Mouse (Mus musculus) ES-E14 (cell line): Measurements from ENCODE around the gene Rbbp5. TPM values are rescaled to one million over a fixed set of nuclear protein-coding genes. Genes with fewer than 3 reads are reported as not detected.

Source experiments
- DNase-seq: peaks from one replicate; pipeline ENCODE4 v3.0.0-alpha.2; 2013; ENCODE audit warnings: low read depth, low spot score
- H3K27ac ChIP-seq: 2 replicates; pipeline ENCODE4 v1.5.1; 2012; ENCODE audit warnings: low read depth, mild to moderate bottlenecking, low read length, moderate library complexity, mixed read lengths; ENCODE audit not compliant: poor library complexity, insufficient read depth, severe bottlenecking
- H3K36me3 ChIP-seq: 2 replicates; pipeline ENCODE4 v1.6.1; 2012; ENCODE audit warnings: mild to moderate bottlenecking, low read length, moderate library complexity, mixed read lengths; ENCODE audit not compliant: control insufficient read depth, poor library complexity, insufficient read depth, severe bottlenecking
- H3K4me1 ChIP-seq, 2 experiments: fragments of 150-350 bp in 1 of 2; sonication (generic) in 1 of 2; 2 replicates each; pipeline ENCODE4 v1.6.1; 2012; ENCODE audit warnings: low read length in 2 of 2, mild to moderate bottlenecking in 1 of 2, mixed read lengths in 1 of 2; ENCODE audit not compliant: control insufficient read depth in 2 of 2, insufficient read depth in 2 of 2, poor library complexity in 1 of 2
- H3K4me3 ChIP-seq, 2 experiments: fragments of 150-350 bp in 1 of 2; sonication (generic) in 1 of 2; 2 replicates each; pipeline ENCODE4 v1.5.1; 2012; ENCODE audit warnings: low read length in 2 of 2, low read depth in 1 of 2, mild to moderate bottlenecking in 1 of 2, mixed read lengths in 1 of 2; ENCODE audit not compliant: insufficient read depth in 1 of 2, poor library complexity in 1 of 2, severe bottlenecking in 1 of 2
- H3K9ac ChIP-seq: 2 replicates; pipeline ENCODE4 v1.6.1; 2012; ENCODE audit warnings: low read depth, mild to moderate bottlenecking, low read length, mixed read lengths; ENCODE audit not compliant: poor library complexity, insufficient read depth, severe bottlenecking
- H3K9me3 ChIP-seq: fragments of 150-350 bp; sonication (generic); 2 replicates; pipeline ENCODE4 v1.6.1; 2012; ENCODE audit warnings: low read depth, mild to moderate bottlenecking, low read length; ENCODE audit not compliant: control insufficient read depth, insufficient read depth
- CHD2 ChIP-seq: IDR thresholded peaks from 2 replicates; pipeline ENCODE4 v1.6.1; 2014; ENCODE audit warnings: mild to moderate bottlenecking, low read depth, low read length, inconsistent platforms
- HCFC1 ChIP-seq: IDR thresholded peaks from 2 replicates; pipeline ENCODE4 v1.6.1; 2012; ENCODE audit warnings: low read length, inconsistent platforms, borderline replicate concordance; ENCODE audit not compliant: insufficient read depth
- MAFK ChIP-seq: IDR thresholded peaks from 2 replicates; pipeline ENCODE4 v1.6.1; 2014; ENCODE audit warnings: mild to moderate bottlenecking, low read depth, low read length, inconsistent platforms; ENCODE audit not compliant: insufficient read depth
- ZC3H11A ChIP-seq: IDR thresholded peaks from 2 replicates; pipeline ENCODE4 v1.6.1; 2012; ENCODE audit warnings: low read depth, mild to moderate bottlenecking, inconsistent platforms, low read length, borderline replicate concordance
- ZNF384 ChIP-seq: IDR thresholded peaks from 2 replicates; pipeline ENCODE4 v1.6.1; 2012; ENCODE audit warnings: low read depth, low read length, inconsistent platforms
- in situ Hi-C, 2 experiments: fragments of 600-800 bp; cut with MboI; formaldehyde crosslinking; loops; one replicate each; pipeline ENCODE4 v1.15.1; 2025; ENCODE audit warnings: low sequenced_read_pairs in 2 of 2, inconsistent platforms in 1 of 2; ENCODE audit not compliant: unreplicated experiment in 2 of 2
- total RNA-seq: library from RNA; depleted of rRNA; stranded (reverse); fragments of 300-350 nt; gene quantifications from 2 replicates; pipeline ENCODE4 v1.2.3, GENCODE M21; 2012

Gene Rbbp5
- total RNA-seq, 1 experiment = 45.0 TPM

DNA sequence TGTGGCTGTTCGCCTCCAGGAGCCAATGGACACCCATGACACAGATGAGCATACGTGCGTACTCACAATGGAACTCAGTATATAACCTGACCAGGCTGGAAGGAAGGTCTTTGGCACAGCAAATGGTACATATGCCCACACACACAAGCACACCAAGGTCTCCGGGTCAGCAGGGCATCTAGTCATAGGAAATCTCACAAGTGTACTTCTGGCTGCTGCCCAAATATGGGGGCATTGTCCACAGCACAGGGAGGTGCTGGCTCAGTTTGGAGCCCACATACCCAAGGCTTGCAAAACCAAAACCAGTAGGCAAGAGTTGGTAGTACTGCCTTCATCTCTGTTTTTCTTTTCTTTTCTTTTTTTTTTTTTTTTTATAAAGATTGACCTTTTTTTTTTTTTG is 58.4 kb downstream of the Rbbp5 start:
- no peak for DNase-seq
- no peaks in the 10 kb centered on the region for H3K9me3 ChIP-seq
- H3K27ac ChIP-seq = no peak overlapping the region
- no peaks in the 10 kb centered on the region for H3K36me3 ChIP-seq
- no peak overlapping the region for H3K4me3 ChIP-seq
- in situ Hi-C loops = no loop called here
- H3K9ac ChIP-seq = no peak overlapping the region
- no peak for TF ChIP-seq CHD2
- TF ChIP-seq MAFK = no peak
- TF ChIP-seq HCFC1 = no peak
- no peak for TF ChIP-seq ZC3H11A
- no peak for TF ChIP-seq ZNF384
- H3K4me1 ChIP-seq = peaks cover under 1 to 18% of the 10 kb centered on the region in 2 experiments; a peak in 3 of 4 replicates

DNA sequence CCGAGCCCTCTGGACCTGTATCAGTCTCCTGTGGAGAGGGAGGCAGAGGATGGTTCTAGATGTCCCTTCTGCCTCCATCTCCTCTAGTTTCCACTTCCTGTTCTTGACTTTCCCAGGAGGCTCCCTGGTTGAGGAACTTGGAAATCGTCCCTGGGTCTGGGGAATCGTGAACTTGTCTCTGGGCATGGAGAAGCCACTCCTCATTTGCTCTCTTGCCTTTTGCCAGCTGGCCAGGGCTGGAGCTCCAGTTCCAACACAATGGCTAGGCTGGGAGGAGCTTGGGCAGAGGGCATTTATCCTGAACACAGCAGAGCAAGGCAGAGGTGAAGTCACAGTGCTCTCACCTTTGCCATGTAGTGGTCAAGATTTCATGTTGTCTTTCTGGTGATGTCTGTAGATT is 59.3 kb downstream of the Rbbp5 start:
- in situ Hi-C loops = no loop called here
- H3K27ac ChIP-seq = no peak overlapping the region
- no peak overlapping the region for H3K4me3 ChIP-seq
- H3K4me1 ChIP-seq = peaks cover 3 to 16% of the 10 kb centered on the region in 2 experiments; a peak in 3 of 4 replicates
- no peaks in the 10 kb centered on the region for H3K9me3 ChIP-seq
- H3K36me3 ChIP-seq = no peaks in the 10 kb centered on the region
- no peak for DNase-seq
- no peak for TF ChIP-seq ZC3H11A
- TF ChIP-seq HCFC1 = no peak
- no peak for TF ChIP-seq ZNF384
- no peak for TF ChIP-seq MAFK
- no peak for TF ChIP-seq CHD2
- no peak overlapping the region for H3K9ac ChIP-seq

DNA sequence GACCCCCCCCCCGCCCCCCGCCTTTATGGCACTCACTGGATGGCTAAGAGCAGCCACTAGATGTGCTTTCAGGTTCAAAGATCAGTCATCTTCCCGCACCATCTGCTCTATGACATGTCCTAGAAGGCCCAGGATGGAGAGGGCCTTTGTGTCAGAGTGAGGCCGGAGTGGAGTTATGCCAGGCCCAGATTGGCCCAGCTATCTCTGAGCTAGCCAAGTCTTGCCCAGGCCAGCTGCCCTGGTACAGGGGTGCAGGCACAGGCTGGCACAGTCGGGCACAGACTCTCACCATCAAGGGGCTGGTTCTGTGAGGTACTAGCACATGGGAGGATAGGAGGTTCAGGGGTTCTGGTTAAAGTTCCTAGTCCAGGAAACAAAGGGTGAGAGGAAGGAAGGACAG is 60.6 kb downstream of the Rbbp5 start:
- no peak for DNase-seq
- Histone ChIP-seq H3K9me3 (no peaks in the 10 kb centered on the region), H3K4me3 (no peak overlapping the region), H3K4me1 (peaks cover 3 to 26% of the 10 kb centered on the region in 2 experiments; a peak in 3 of 4 replicates), H3K27ac (no peak overlapping the region), H3K36me3 (no peaks in the 10 kb centered on the region), H3K9ac (no peak overlapping the region)
- no peak for TF ChIP-seq ZNF384
- TF ChIP-seq HCFC1 = no peak
- no peak for TF ChIP-seq CHD2
- no peak for TF ChIP-seq MAFK
- TF ChIP-seq ZC3H11A = no peak
- in situ Hi-C loops = no loop called here

DNA sequence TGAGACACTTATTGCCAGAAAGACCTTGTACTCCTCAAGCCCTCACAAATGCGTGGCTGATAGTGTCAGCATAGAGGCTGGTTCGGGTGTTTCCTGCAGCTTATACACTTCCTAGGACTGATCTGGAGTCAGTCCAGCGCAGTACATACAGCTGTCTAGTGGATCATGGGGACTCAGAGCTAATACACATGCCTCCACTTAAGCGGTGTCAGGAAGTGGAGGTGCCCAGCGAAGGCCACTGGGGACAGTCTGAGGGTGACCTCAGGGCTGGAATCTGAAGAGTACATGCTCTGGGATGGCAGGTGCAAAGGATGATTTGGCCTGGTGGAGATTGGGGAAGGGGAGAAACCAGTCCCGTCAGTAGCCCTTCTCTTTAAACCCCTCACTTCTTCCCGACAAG is 63.5 kb downstream of the Rbbp5 start:
- no peak for DNase-seq
- H3K27ac ChIP-seq = no peak overlapping the region
- H3K36me3 ChIP-seq = no peaks in the 10 kb centered on the region
- no peaks in the 10 kb centered on the region for H3K9me3 ChIP-seq
- H3K9ac ChIP-seq = no peak overlapping the region
- H3K4me3 ChIP-seq = peak overlapping the region in 1 of 2 experiments; percentile 19; a peak in 1 of 4 replicates
- in situ Hi-C loops = no loop called here
- H3K4me1 ChIP-seq = peaks cover 3 to 19% of the 10 kb centered on the region in 2 experiments; a peak in 3 of 4 replicates
- TF ChIP-seq HCFC1 (no peak), ZC3H11A (no peak), CHD2 (no peak), ZNF384 (no peak), MAFK (no peak)
